Mouse (Mus musculus) MEL (cell line): Measurements from ENCODE around the gene Mfn1. TPM values are rescaled to one million over a fixed set of nuclear protein-coding genes. Genes with fewer than 3 reads are reported as not detected.

Experiments used
- DNase-seq: peaks from one replicate; pipeline ENCODE4 v3.0.0; 2011; ENCODE audit warnings: low read depth, low spot score
- H3K27ac ChIP-seq: 2 replicates; pipeline ENCODE4 v1.5.1; 2012; ENCODE audit warnings: low read depth, mild to moderate bottlenecking, control low read depth, low read length, moderate library complexity; ENCODE audit not compliant: control insufficient read depth
- H3K27me3 ChIP-seq, 2 experiments: fragments of 150-350 bp in 1 of 2; sonication (generic) in 1 of 2; 2 replicates each; pipeline ENCODE4 v1.6.1; 2012; ENCODE audit warnings: low read length in 2 of 2, mild to moderate bottlenecking in 2 of 2, improper control_type of control experiment in 1 of 2, moderate library complexity in 1 of 2; ENCODE audit not compliant: insufficient read depth in 2 of 2, control insufficient read depth in 1 of 2
- H3K36me3 ChIP-seq, 2 experiments: 2 replicates each; pipeline ENCODE4 v1.6.1; 2012 to 2014; ENCODE audit warnings: low read length in 2 of 2, improper control_type of control experiment in 1 of 2, inconsistent platforms in 1 of 2, mild to moderate bottlenecking in 1 of 2; ENCODE audit not compliant: insufficient read depth in 2 of 2, control insufficient read depth in 1 of 2
- H3K4me1 ChIP-seq, 2 experiments: fragments of 150-350 bp in 1 of 2; sonication (generic) in 1 of 2; 2 replicates each; pipeline ENCODE4 v1.6.1; 2012; ENCODE audit warnings: low read length in 2 of 2, improper control_type of control experiment in 1 of 2, mild to moderate bottlenecking in 1 of 2; ENCODE audit not compliant: insufficient read depth in 2 of 2, control insufficient read depth in 1 of 2
- H3K4me3 ChIP-seq, 2 experiments: fragments of 150-350 bp in 1 of 2; sonication (generic) in 1 of 2; 2 replicates each; pipeline ENCODE4 v1.5.1; 2012; ENCODE audit warnings: low read depth in 2 of 2, low read length in 2 of 2, mild to moderate bottlenecking in 2 of 2, moderate library complexity in 2 of 2, control low read depth in 1 of 2, improper control_type of control experiment in 1 of 2; ENCODE audit not compliant: control insufficient read depth in 1 of 2, insufficient read depth in 1 of 2
- H3K79me2 ChIP-seq: 2 replicates; pipeline ENCODE4 v1.6.1; 2012; ENCODE audit warnings: mild to moderate bottlenecking, low read length, moderate library complexity; ENCODE audit not compliant: control insufficient read depth, poor library complexity, insufficient read depth
- H3K9ac ChIP-seq: 2 replicates; pipeline ENCODE4 v1.6.1; 2012; ENCODE audit warnings: low read depth, mild to moderate bottlenecking, control low read depth, low read length, moderate library complexity; ENCODE audit not compliant: control insufficient read depth, poor library complexity, severe bottlenecking
- H3K9me3 ChIP-seq: fragments of 150-350 bp; sonication (generic); replicated peaks from 2 replicates; pipeline ENCODE4 v1.6.1; 2012; ENCODE audit warnings: mild to moderate bottlenecking, low read length, improper control_type of control experiment, moderate library complexity; ENCODE audit not compliant: insufficient read depth
- BHLHE40 ChIP-seq: IDR thresholded peaks from 2 replicates; pipeline ENCODE4 v1.6.1; 2012; ENCODE audit warnings: low read depth, mild to moderate bottlenecking, inconsistent platforms, low read length, improper control_type of control experiment, borderline replicate concordance
- CHD1 ChIP-seq: IDR thresholded peaks from 2 replicates; pipeline ENCODE4 v1.6.1; 2012; ENCODE audit warnings: low read depth, mild to moderate bottlenecking, inconsistent platforms, low read length, improper control_type of control experiment
- CHD2 ChIP-seq: IDR thresholded peaks from 2 replicates; pipeline ENCODE4 v1.6.1; 2011; ENCODE audit warnings: low read length, improper control_type of control experiment
- CTCF ChIP-seq, 3 experiments: IDR thresholded peaks in 2 of 3; conservative IDR thresholded peaks in 1 of 3; 2 replicates each; pipeline ENCODE4 v1.5.1; 2011 to 2012; ENCODE audit warnings: low read length in 3 of 3, low read depth in 2 of 3, mild to moderate bottlenecking in 2 of 3, improper control_type of control experiment in 1 of 3, inconsistent platforms in 1 of 3, mixed read lengths in 1 of 3, moderate library complexity in 1 of 3; ENCODE audit not compliant: control insufficient read depth in 1 of 3, insufficient read depth in 1 of 3, poor library complexity in 1 of 3, severe bottlenecking in 1 of 3
- E2F4 ChIP-seq: IDR thresholded peaks from 2 replicates; pipeline ENCODE4 v1.6.1; 2011; ENCODE audit warnings: low read depth, low read length, improper control_type of control experiment, borderline replicate concordance
- ELF1 ChIP-seq: IDR thresholded peaks from 2 replicates; pipeline ENCODE4 v1.6.1; 2014; ENCODE audit warnings: low read depth, mild to moderate bottlenecking, inconsistent platforms, low read length, improper control_type of control experiment, moderate library complexity
- EP300 ChIP-seq, 2 experiments: IDR thresholded peaks; 2 replicates each; pipeline ENCODE4 v1.6.1; 2011; ENCODE audit warnings: improper control_type of control experiment in 2 of 2, low read length in 2 of 2, low read depth in 1 of 2, mild to moderate bottlenecking in 1 of 2
- ETS1 ChIP-seq: IDR thresholded peaks from 2 replicates; pipeline ENCODE4 v1.6.1; 2012; ENCODE audit warnings: low read depth, mild to moderate bottlenecking, inconsistent platforms, low read length, improper control_type of control experiment, moderate library complexity
- GATA1 ChIP-seq: IDR thresholded peaks from 2 replicates; pipeline ENCODE4 v1.6.1; 2011; ENCODE audit warnings: low read depth, low read length, improper control_type of control experiment
- HCFC1 ChIP-seq: IDR thresholded peaks from 2 replicates; pipeline ENCODE4 v1.6.1; 2012; ENCODE audit warnings: low read depth, mild to moderate bottlenecking, inconsistent platforms, low read length, improper control_type of control experiment, moderate library complexity
- JUND ChIP-seq: IDR thresholded peaks from 2 replicates; pipeline ENCODE4 v1.6.1; 2011; ENCODE audit warnings: low read depth, mild to moderate bottlenecking, improper control_type of control experiment, low read length
- KAT2A ChIP-seq: conservative IDR thresholded peaks from 2 replicates; pipeline ENCODE4 v1.6.1; 2012; ENCODE audit warnings: low read depth, low read length, improper control_type of control experiment, inconsistent platforms
- MAFK ChIP-seq: IDR thresholded peaks from 2 replicates; pipeline ENCODE4 v1.6.1; 2011; ENCODE audit warnings: low read depth, mild to moderate bottlenecking, low read length, improper control_type of control experiment, borderline replicate concordance
- MAX ChIP-seq: IDR thresholded peaks from 2 replicates; pipeline ENCODE4 v1.6.1; 2011; ENCODE audit warnings: low read length, improper control_type of control experiment
- MXI1 ChIP-seq: IDR thresholded peaks from 2 replicates; pipeline ENCODE4 v1.6.1; 2011; ENCODE audit warnings: mild to moderate bottlenecking, low read depth, low read length, improper control_type of control experiment
- MYB ChIP-seq: IDR thresholded peaks from 2 replicates; pipeline ENCODE4 v1.6.1; 2011; ENCODE audit warnings: mild to moderate bottlenecking, low read depth, low read length, improper control_type of control experiment
- MYC ChIP-seq: IDR thresholded peaks from 2 replicates; pipeline ENCODE4 v1.6.1; 2011; ENCODE audit warnings: low read depth, mild to moderate bottlenecking, low read length, improper control_type of control experiment, moderate library complexity
- NELFE ChIP-seq: IDR thresholded peaks from 2 replicates; pipeline ENCODE4 v1.6.1; 2011; ENCODE audit warnings: low read depth, low read length, improper control_type of control experiment
- NRF1 ChIP-seq: IDR thresholded peaks from 2 replicates; pipeline ENCODE4 v1.6.1; 2014; ENCODE audit warnings: low read depth, mild to moderate bottlenecking, inconsistent platforms, low read length, improper control_type of control experiment, moderate library complexity; ENCODE audit not compliant: poor library complexity, insufficient read depth, severe bottlenecking
- POLR2AphosphoS2 ChIP-seq: IDR thresholded peaks from 2 replicates; pipeline ENCODE4 v1.6.1; 2011; ENCODE audit warnings: low read length, improper control_type of control experiment
- POLR2AphosphoS5 ChIP-seq: IDR thresholded peaks from 2 replicates; pipeline ENCODE4 v1.6.1; 2012; ENCODE audit warnings: low read depth, borderline replicate concordance, mild to moderate bottlenecking, inconsistent platforms, low read length, moderate library complexity, mixed read lengths
- RAD21 ChIP-seq: IDR thresholded peaks from 2 replicates; pipeline ENCODE4 v1.6.1; 2011; ENCODE audit warnings: mild to moderate bottlenecking, low read depth, low read length, improper control_type of control experiment
- RCOR1 ChIP-seq: IDR thresholded peaks from 2 replicates; pipeline ENCODE4 v1.6.1; 2012; ENCODE audit warnings: low read depth, mild to moderate bottlenecking, inconsistent platforms, low read length, improper control_type of control experiment
- SIN3A ChIP-seq: IDR thresholded peaks from 2 replicates; pipeline ENCODE4 v1.6.1; 2012; ENCODE audit warnings: low read length, improper control_type of control experiment, inconsistent platforms
- SMC3 ChIP-seq: IDR thresholded peaks from 2 replicates; pipeline ENCODE4 v1.6.1; 2011; ENCODE audit warnings: low read depth, low read length, improper control_type of control experiment
- TAL1 ChIP-seq: IDR thresholded peaks from 2 replicates; pipeline ENCODE4 v1.6.1; 2012; ENCODE audit warnings: mild to moderate bottlenecking, inconsistent platforms, low read length, moderate library complexity, mixed read lengths
- TBP ChIP-seq: IDR thresholded peaks from 2 replicates; pipeline ENCODE4 v1.8.0; 2011; ENCODE audit warnings: low read depth, low read length, improper control_type of control experiment
- TCF12 ChIP-seq: IDR thresholded peaks from 2 replicates; pipeline ENCODE4 v1.6.1; 2014; ENCODE audit warnings: low read depth, mild to moderate bottlenecking, inconsistent platforms, low read length, improper control_type of control experiment, moderate library complexity
- UBTF ChIP-seq: IDR thresholded peaks from 2 replicates; pipeline ENCODE4 v1.6.1; 2012; ENCODE audit warnings: low read depth, mild to moderate bottlenecking, inconsistent platforms, low read length, improper control_type of control experiment, moderate library complexity, borderline replicate concordance; ENCODE audit not compliant: insufficient read depth
- USF1 ChIP-seq: IDR thresholded peaks from 2 replicates; pipeline ENCODE4 v1.6.1; 2014; ENCODE audit warnings: low read depth, mild to moderate bottlenecking, inconsistent platforms, low read length, improper control_type of control experiment, moderate library complexity
- USF2 ChIP-seq, 2 experiments: IDR thresholded peaks; 2 replicates each; pipeline ENCODE4 v1.6.1; 2011 to 2012; ENCODE audit warnings: improper control_type of control experiment in 2 of 2, low read length in 2 of 2, borderline replicate concordance in 1 of 2, inconsistent platforms in 1 of 2, low read depth in 1 of 2, mild to moderate bottlenecking in 1 of 2; ENCODE audit not compliant: insufficient read depth in 1 of 2
- ZC3H11A ChIP-seq: IDR thresholded peaks from 2 replicates; pipeline ENCODE4 v1.6.1; 2012; ENCODE audit warnings: low read depth, mild to moderate bottlenecking, inconsistent platforms, low read length, improper control_type of control experiment
- ZKSCAN1 ChIP-seq: IDR thresholded peaks from 2 replicates; pipeline ENCODE4 v1.6.1; 2012; ENCODE audit warnings: low read depth, mild to moderate bottlenecking, inconsistent platforms, low read length, improper control_type of control experiment, moderate library complexity
- ZMIZ1 ChIP-seq: IDR thresholded peaks from 2 replicates; pipeline ENCODE4 v1.6.1; 2012; ENCODE audit warnings: low read depth, mild to moderate bottlenecking, inconsistent platforms, low read length, improper control_type of control experiment, moderate library complexity
- ZNF384 ChIP-seq: IDR thresholded peaks from 2 replicates; pipeline ENCODE4 v1.6.1; 2012; ENCODE audit warnings: low read depth, mild to moderate bottlenecking, inconsistent platforms, low read length, improper control_type of control experiment
- polyA plus RNA-seq, 2 experiments: library from polyadenylated mRNA; stranded (reverse) in 1 of 2; unstranded in 1 of 2; fragments of >175 nt in 1 of 2; fragments of >200 nt in 1 of 2; gene quantifications; 2 replicates each; pipeline versions ENCODE4 v1.2.1 to v1.2.4; 2012; ENCODE audit warnings: low replicate concordance in 2 of 2, low read depth in 1 of 2; ENCODE audit not compliant: insufficient read length in 2 of 2, insufficient read depth in 1 of 2, missing spikeins in 1 of 2
- total RNA-seq: library from RNA; depleted of rRNA; stranded (reverse); fragments of 300-350 nt; gene quantifications from 2 replicates; pipeline ENCODE4 v1.2.3, GENCODE M21; 2012

Gene Mfn1
- total and polyA plus RNA-seq, 3 experiments, result 25.5 to 29.4 TPM; not detected in 1

GRCm38 (mm10) chr3:32509496-32510374 is 19.5 kb upstream of the Mfn1 start, which contains the start of gene Zfp639:
Zfp639 (plus strand) TSS chr3:32510259.
- Histone ChIP-seq H3K79me2 (peaks cover 23% of the 10 kb centered on the region), H3K27ac (peak within 1 kb of the TSS; percentile 81), H3K4me3 (peak within 1 kb of the TSS; percentile 76 to 92), H3K36me3 (peaks cover 0 to 20% of the 10 kb centered on the region in 2 experiments; a peak in 3 of 4 replicates), H3K9me3 (no peaks in the 10 kb centered on the region), H3K9ac (peak within 1 kb of the TSS; percentile 91), H3K4me1 (peaks cover 14 to 18% of the 10 kb centered on the region in 2 experiments), H3K27me3 (no peaks in the 10 kb centered on the region)
- peak; percentile 94 for DNase-seq
- TF ChIP-seq KAT2A (no peak), MAFK (no peak), JUND (no peak), SMC3 (no peak), ZKSCAN1 (no peak), MYC (peak; percentile 72; the same call in 1 of the 2 replicates), UBTF (no peak), ETS1 (no peak), TBP (no peak), BHLHE40 (no peak; the same call in 1 of the 2 replicates), SIN3A (peak; percentile 63), CHD1 (peak; percentile 92; the same call in 1 of the 2 replicates), CTCF (IDR thresholded peaks at IDR 0.05 in 2 of 3, conservative IDR thresholded peaks at IDR 0.05 in 1 of 3; ENCODE audit: control insufficient read depth in 1 of 3, insufficient read depth in 1 of 3, low read depth in 2 of 3, low read length in 3 of 3, poor library complexity in 1 of 3, severe bottlenecking in 1 of 3) (no peak), MAX (peak; percentile 46), USF1 (no peak), NELFE (no peak; the same call in 1 of the 2 replicates), EP300 (IDR thresholded peaks at IDR 0.05; ENCODE audit: low read depth in 1 of 2, low read length in 2 of 2) (no peak), ZC3H11A (no peak), NRF1 (no peak), ELF1 (no peak), HCFC1 (no peak), ZNF384 (no peak; the same call in 1 of the 2 replicates), ZMIZ1 (no peak), POLR2AphosphoS5 (no peak), USF2 (IDR thresholded peaks at IDR 0.05; ENCODE audit: borderline replicate concordance in 1 of 2, insufficient read depth in 1 of 2, low read depth in 1 of 2, low read length in 2 of 2) (no peak), RCOR1 (peak; percentile 7; the same call in 1 of the 2 replicates), MXI1 (peak; percentile 53; the same call in 1 of the 2 replicates), RAD21 (no peak), E2F4 (no peak), CHD2 (peak; percentile 54), GATA1 (peak; percentile 75), TAL1 (no peak), MYB (no peak), POLR2AphosphoS2 (no peak), TCF12 (no peak)
